Mouse (Mus musculus): ENCODE measurements around the gene Arl14ep.
A peak's percentile ranks its signal among the peaks of the same experiment; 100 is the strongest.
"Not testable (repeated sequence)": the region's sequence is repeated elsewhere in the genome, so short reads cannot be mapped to it uniquely, and the experiment has no call there.

Gene Arl14ep

DNA sequence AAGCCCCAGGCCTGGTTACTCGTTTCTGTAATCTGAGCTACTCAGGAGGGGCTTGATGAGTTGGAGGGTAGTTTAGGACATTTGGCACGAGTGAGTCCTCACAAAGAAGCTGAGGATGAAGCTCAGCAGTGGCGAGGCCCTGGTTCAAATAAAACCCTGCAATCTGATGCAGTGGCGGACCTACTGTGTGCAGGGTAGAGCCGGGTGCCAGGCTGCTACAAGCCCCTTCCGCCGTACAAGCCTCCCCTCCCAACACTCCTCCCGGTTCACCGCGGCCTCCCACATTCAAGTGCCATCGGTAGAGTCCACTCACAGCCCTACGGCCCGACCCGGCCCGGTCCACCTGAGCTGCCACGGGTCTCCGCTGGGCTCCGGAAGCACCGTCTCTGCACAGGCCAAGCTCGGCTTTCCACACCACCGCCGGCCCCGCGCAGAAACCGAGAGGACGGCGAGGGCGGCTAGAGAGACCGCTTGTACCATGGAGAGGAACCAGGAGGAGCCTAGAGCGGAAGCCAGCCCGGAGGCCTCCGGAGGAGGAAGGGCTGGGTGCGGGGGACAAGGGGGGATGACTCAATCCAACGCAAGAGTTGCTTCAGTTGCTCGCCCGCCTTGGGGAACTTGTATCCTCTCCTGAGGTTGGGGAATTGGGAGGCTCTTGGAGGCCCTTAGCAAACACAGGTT, at the start of gene Arl14ep:
Gene Arl14ep, minus strand, starts transcription at position 466 of the 681 bp plus-strand sequence.
- peak; percentile 79 for DNase-seq (ENCODE audit: low read depth, low spot score)

DNA sequence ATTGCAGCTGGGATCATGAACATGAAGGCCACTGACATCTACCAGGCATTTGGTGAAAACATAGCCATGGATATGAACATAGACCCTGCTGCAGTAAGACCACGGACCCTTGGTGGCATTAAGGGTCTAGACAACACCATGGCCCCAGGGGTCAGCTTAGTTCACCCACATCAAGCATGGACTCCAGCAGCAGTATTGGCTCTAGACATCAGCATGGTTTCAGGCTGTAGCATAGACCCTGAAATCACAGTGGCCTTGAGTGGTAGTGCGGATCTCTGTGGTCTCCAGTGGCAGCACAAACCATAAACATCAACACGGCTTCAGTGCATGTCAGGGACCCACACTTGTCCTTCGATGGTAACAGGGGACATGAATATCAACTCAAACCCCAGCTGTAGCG, 48.5 kb upstream of the Arl14ep start:
- no peak for DNase-seq (ENCODE audit: low read depth, low spot score)

DNA sequence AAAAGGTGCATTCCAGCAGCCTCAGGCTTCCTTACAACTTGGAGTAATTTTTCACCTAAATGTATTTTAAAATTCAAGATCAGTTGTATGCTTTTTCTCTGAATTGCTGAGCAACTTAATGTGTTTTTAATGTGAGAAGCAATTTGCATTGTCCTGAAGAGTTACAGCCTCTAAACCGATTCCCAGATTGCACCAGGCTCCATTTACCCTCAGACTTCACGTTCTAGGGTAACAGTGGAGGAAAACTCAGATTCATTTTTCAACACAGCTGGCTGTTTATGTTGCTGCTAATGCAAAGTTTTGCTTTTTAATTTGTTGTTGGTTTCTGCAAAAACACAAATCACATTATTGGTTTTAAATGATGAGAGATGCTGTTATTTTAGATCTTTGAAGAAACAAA, 45.1 kb upstream of the Arl14ep start:
- no peak for DNase-seq (ENCODE audit: low read depth, low spot score)

DNA sequence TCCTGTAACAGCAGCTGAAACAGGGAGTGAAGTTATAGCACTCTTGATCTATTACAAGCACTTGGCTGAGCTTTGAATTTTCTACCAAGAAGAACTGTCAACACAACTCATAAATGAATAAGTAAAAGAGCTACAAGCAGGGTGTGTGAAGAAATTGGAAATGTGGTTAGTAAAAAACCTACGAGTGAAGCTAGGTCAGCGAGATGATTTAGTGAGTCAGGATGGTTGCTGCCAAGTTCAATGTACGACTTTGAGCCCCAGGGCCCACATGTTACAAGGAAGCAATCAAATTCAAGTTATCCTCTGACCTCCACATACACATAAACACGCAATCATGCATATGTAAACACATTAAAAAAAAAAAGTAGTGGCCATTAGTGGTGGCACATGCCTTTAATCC, 38.9 kb upstream of the Arl14ep start:
- DNase-seq (ENCODE audit: low read depth, low spot score), result no peak

DNA sequence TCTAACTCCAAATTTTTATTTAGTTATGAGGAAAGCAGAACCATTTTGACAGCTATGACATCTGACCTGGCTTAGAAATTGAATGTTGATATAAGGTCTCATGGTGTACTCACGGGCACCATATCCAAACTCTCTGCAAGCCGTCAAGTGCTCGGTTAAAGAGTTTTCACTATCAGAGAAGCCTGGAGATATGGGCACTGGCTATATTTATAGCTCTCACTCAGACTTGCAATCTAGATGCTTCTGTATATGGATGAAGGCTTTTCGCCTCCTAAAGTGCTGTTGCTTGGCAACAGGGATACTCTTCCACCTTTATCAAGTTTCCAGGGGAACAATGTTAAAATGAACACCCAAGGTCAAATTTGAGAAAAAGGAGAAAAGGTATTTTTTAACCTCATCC, 38.1 kb upstream of the Arl14ep start:
- no peak for DNase-seq (ENCODE audit: low read depth, low spot score)

DNA sequence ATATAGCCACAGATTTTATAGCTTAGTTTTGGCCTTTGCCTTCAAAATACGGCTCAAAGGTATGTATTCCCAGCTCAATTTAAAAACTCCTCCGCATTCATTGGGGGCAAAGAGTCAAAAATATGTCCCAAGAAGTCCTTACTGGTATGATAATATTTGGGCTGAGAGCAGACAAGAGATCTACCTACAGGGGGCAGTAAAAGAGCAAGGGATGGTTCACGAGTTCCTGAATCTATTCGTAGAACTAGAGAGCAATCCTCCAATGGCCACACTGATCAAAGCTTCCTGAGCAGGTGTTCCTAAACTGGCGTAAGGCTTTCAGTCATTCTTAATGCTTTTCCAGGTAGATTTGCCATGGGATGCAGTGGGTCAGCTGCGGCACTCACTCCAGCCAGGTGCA, 35.9 kb upstream of the Arl14ep start:
- DNase-seq (ENCODE audit: low read depth, low spot score), result no peak

DNA sequence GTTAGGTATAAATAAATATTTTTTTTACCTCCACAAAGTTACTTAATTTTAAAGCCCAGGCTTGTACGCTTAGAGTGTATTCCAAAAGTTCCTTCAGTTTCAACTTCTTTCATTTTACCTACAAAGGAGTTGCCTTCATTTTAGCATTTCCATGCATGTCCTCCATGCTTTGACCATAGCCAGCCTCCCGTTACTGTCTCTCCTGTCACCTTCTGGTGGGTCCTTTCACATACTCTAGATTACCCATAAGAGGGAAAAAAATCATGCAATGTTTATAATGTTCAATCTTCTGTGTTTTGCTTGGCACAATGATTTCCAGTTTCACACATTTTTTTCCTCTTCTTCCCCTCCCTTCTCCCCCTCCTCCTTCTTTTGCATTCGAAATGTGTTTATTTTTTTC, 32.2 kb upstream of the Arl14ep start:
- no peak for DNase-seq (ENCODE audit: low read depth, low spot score)

GRCm38 (mm10) chr2:107005876-107006275, 31.7 kb upstream of the Arl14ep start:
- not testable (repeated sequence) for DNase-seq (ENCODE audit: low read depth, low spot score)

DNA sequence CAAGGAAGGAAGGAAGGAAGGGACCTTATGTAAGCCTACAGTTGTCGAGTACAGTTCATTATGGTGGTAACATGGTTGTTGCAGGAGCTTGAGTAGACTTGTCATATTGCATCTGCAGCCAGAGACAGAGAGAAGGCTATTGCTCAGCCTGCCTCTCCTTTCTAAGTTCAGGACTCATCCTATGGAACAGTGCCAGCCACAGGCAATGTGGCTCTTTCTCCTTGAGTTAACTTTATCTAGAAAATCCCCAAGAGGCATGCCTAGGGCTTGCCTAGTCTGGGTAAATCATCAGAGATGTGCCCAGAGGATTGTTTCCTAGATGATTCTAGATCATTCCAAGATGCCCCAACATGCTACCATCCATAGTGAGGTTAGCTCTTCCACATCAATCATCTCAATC, 17.0 kb upstream of the Arl14ep start:
- DNase-seq (ENCODE audit: low read depth, low spot score), result no peak

DNA sequence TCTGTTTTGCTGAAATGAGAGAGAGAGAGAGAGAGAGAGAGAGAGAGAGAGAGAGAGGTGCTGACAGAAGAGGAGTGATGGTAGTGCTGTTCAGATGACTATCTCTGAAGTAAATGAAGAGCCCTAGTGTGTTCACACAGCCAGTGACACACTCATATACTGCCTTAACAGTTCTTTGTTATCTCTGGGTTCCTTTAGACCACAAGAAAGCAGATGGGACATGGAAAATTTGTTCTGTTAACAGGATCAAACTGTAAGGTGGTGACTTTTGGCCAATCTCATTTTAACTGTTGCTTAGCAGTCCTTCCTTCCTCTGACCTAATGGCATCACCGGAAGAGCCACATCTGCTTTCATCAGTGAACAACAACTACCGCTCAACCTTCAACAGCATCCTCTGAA, 10.7 kb upstream of the Arl14ep start:
- no peak for DNase-seq (ENCODE audit: low read depth, low spot score)

GRCm38 (mm10) chr2:106982503-106982902, 8.3 kb upstream of the Arl14ep start:
- DNase-seq (ENCODE audit: low read depth, low spot score), result no peak

DNA sequence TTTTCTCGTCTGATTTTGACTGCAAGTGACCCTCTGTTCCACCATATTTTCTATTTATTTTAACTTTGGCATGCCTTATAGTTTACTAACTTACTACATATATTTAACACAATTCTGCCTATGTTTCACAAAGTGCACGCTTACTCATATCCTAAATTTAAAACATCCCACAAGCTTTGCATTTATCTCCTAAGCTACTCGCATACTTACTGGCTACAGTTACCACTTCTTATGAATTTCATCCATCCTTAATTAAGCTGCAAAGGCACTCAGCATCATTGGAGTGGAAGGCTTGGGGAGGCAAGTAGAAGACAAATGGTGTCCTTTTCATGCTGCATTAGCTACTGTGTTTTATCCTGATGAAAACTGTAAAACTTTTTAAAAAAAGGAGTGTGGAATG, 2.2 kb upstream of the Arl14ep start:
- no peak for DNase-seq (ENCODE audit: low read depth, low spot score)

GRCm38 (mm10) chr2:106973332-106973958, 779 bp downstream of the Arl14ep start:
- no peak for DNase-seq (ENCODE audit: low read depth, low spot score)

DNA sequence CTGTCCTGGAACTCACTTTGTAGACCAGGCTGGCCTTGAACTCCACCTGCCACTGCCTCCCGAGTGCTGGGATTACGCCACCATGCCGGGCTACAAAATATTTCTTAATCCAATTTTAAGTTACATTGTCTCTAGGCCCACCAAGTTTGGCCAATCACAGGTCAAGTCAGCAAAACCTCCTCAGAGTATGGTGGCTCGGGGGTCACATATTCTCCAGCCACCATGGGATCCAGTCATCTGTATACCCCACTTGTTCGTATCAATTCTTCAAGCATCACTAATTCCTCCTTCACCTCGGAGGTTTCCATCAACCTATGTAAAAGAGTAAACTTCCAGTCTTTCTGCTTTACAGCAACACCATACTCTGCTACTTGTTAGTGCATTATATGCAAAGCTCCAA, 1.4 kb downstream of the Arl14ep start:
- DNase-seq (ENCODE audit: low read depth, low spot score), result no peak

- no peak for DNase-seq (ENCODE audit: low read depth, low spot score)
These were observed 3.3 kb downstream of the Arl14ep start for GRCm38 (mm10) chr2:106970971-106971370.

DNA sequence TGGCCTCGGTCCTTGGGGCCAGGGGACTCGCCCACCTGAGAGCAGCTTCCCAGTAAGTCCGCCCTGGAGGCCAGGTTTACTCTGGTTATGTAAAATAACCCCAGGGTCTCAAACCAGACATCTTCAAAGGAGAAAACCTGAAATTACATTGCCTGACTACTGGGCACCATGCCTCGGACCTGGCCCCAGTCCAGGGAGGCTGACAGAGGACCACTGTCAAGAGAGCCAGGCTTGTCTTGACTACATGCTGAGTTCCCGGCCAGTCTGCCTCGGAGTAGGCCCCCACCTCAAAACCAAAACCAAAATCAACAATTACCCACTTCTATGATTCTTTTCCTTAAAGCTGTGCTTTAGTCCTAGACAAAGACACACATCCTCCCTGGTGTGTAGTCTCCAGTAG, 5.9 kb downstream of the Arl14ep start:
- no peak for DNase-seq (ENCODE audit: low read depth, low spot score)

- no peak for DNase-seq (ENCODE audit: low read depth, low spot score)
These were observed 10.7 kb downstream of the Arl14ep start for GRCm38 (mm10) chr2:106963560-106963959.

- DNase-seq (ENCODE audit: low read depth, low spot score), result no peak
These were observed 12.6 kb downstream of the Arl14ep start for GRCm38 (mm10) chr2:106961650-106962049.

GRCm38 (mm10) chr2:106961066-106961465, 13.2 kb downstream of the Arl14ep start:
- DNase-seq (ENCODE audit: low read depth, low spot score), result no peak

GRCm38 (mm10) chr2:106960237-106960636, 14.0 kb downstream of the Arl14ep start:
- peak; percentile 41 for DNase-seq (ENCODE audit: low read depth, low spot score)

GRCm38 (mm10) chr2:106959380-106959779, 14.8 kb downstream of the Arl14ep start:
- DNase-seq (ENCODE audit: low read depth, low spot score), result no peak

GRCm38 (mm10) chr2:106958916-106959315, 15.3 kb downstream of the Arl14ep start:
- DNase-seq (ENCODE audit: low read depth, low spot score), result no peak

DNA sequence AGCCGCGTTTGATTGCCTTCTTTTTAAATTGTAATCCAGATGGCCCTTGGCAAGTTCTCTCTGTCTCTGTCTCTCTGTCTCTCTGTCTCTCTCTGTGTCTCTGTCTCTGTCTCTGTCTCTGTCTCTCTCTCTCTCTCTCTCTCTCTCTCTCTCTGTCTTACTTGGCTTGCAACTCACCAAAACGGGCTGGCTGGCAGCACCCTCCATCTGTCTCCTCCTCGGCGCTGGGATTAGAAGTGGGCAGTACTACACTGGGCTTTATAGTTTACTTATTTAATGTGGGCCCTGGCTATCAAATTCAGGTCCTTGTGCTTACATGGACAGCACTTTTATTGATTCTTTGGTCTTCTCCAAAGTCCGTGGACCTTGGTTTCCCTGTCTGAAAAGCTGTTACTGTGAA, 18.1 kb downstream of the Arl14ep start:
- DNase-seq (ENCODE audit: low read depth, low spot score), result no peak

DNA sequence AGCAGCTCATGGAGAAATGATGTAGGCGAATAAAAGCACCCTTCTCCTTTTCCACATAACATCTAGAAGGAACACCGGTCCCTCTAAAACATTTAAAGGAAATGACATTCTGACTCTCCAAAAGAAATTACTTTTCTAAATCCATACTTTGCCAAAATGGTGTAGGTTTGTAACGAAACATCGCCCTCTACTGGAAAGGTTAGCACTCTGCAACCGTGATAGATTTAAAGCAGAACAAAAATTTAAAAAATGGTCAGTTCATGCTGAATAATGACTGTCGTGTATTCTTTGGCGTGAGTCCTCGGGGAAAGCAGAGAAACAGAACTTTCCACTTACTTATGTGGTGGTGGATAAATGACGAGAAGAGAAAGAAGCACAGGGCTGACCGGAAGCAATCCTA, 18.6 kb downstream of the Arl14ep start:
- DNase-seq (ENCODE audit: low read depth, low spot score), result peak; percentile 74
